Mouse (Mus musculus) B cell, adult 2 months (primary cell): Measurements from ENCODE around the gene Caly.
A peak's percentile ranks its signal among the peaks of the same experiment; 100 is the strongest.

Experiments used
- DNase-seq, 2 experiments: peaks; one replicate each; pipeline ENCODE4 v3.0.0; 2022

Gene Caly

DNA sequence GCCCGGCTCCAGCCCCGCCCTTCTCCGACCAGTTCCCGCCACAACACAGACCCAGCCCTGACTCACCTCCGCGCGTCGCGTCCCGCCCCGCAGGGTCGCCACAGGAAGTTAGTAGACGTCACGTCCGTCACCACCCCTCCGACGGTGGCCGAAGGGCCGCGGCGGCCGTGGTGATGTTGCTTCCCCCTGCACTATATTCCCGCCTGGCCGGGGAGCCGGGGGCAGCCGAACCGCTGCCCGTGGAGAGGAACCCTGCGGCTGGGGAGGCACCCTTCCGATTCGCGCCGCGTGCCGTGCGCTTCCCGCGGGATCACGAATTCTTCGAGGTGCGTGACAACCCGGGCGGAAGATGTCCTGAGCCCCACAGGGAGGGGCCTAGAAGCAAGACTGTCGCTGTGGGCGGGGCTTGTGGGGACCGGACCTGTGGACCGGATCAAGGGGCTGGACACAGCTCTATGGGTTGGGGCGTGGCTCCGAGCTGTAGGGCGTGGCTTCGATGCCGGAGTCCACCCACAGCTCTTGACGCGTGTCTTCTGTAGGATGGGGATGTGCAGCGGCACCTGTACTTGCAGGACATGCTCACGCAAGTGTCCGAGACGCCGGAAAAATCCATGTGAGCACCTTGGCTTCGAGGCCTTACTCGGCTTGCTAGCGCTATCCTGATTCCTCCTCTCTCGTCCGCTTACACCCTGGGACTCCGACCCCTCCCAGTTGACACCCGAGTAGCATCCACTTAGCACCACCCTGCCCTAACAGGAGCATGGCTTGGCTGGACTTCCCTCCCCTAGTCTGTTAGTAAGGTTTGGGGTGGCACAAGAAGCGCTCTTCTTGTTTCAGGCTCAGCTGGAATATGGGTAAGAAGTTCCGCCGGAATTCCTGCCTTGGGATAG lies 45.8 kb downstream of the Caly start, which contains the start of the genes Zfp511 and Tubgcp2:
Gene Zfp511, plus strand, starts transcription at position 111 of the 890 bp plus-strand sequence.
Gene Tubgcp2, minus strand, starts transcription at position 389 of the 890 bp plus-strand sequence.
- peak; percentile 94 for DNase-seq

DNA sequence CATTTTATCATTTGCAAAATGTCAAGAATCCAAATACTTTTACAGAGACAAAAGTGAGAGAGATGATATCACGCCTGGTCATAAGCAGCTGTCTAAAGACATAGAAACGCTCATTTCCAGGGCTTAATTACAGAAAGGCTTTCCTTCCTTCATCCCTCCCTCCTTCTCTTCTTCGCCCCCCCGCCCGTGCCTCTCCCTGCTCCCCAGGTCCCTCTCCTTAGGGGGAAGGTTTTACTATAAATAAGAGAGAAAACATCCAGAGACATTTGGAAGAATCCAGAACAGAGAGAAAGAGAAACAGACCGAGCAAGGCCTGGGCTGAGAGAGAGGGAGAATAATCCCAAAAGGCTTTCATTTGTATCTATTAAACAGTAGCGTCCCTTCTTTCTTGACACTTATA lies 46.9 kb downstream of the Caly start:
- peak in 1 of 2 experiments; percentile 0 for DNase-seq

DNA sequence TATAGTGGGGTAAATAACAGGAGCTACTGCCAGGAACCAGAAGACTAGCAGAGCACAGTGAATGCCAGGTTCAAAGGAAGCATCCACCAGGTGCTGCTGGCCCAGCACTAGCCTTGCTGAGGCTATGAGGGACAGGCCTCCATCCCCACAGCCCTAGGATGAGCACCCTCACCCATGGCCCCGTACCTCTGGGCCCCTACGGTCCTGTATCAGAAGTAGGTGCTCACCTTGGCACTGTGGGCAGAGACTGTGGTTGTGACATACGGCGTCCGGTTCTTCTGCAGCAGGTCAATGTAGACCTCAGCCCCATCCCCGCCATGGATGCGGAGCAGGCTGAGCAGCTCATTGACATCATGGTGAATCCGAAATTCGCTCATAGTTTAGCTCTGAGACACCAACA lies 49.0 kb downstream of the Caly start:
- peak; percentile 0 for DNase-seq

DNA sequence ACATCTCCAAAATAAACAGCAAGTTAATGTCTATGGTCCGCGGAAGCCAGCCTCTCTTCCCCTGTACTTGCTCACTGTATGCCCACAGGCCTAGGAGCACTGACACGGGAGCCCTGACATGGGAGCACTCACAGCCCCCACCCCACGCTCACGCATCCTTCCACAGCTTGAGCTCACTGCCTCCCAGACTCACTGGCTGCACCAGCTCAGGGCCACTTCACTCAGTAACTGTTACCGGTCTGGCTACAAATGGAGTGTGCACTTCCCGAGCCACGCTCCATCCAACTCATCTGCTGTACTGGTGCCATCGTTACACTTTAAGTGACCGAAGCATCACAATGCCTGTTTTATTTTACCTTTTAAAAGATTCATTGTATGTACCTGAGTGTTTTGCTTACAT lies 50.0 kb downstream of the Caly start:
- peak; percentile 0 for DNase-seq

GRCm38 (mm10) chr7:140031771-140032170 lies 50.6 kb downstream of the Caly start:
- DNase-seq: peak in 1 of 2 experiments; percentile 0
